Mouse (Mus musculus) MN1 (cell line): Measurements from ENCODE around the gene Rsg1.

Experiments
- DNase-seq: peaks from one replicate; pipeline ENCODE4 v3.0.0-alpha.2; 2016; ENCODE audit warnings: low spot score

Rsg1 gene

DNA sequence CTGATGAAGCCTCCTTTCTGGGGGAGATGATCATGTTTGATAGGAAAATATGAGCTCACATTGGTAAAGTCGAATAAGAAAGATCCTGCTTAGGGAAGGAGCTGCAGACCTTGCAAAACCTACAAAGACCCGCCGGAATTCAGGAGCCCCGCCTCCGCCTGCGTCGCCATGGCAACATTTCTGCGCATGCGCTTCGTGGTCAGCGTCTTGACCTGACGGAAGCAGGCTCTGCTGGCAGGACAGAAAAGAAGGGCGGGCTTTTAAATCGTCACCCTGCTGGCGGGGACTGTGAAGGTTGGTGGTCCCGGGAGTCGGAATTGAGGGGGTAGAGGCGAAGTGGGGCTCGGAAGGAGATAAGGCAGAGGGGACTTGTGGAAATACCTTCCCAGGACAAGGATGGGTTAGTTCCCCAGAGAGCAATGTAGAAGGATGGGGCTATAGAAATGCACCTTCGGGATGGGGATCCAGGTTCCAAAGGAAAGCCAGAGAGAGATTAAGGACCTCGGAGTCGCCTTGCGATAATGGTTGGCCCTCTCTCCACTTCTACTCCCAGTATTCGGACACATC is at the start of gene Rsg1:
Gene Rsg1 (plus strand): TSS at position 187 of the 567 bp plus-strand sequence.
- DNase-seq, result peak; percentile 96

DNA sequence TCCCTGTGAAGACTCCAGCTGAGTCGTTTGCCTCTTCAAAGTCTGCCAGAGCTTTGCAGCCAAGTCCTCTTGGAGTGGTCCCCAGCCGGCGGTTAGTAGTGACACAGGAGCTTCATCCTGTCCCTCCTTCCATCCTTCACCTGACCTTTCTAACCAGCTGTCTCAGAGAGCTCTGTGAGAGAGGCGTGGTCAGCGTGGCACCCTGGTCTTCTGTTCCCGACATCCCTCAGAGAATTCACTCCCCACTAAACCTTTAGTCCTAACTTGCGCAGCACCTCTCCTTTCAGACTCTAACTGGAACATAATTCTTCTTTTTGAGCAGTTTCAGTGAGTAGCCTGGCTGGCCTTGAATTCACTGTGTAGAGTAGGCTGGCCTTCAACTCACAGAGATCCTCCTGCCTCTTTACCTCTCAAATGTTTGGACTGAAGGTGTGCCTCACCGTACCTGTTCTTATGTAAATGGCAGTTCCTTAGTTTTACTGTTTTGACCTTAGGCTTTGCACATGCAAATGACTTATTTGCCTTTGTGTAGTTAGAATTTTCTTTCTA is 47.9 kb upstream of the Rsg1 start:
- no peak for DNase-seq

DNA sequence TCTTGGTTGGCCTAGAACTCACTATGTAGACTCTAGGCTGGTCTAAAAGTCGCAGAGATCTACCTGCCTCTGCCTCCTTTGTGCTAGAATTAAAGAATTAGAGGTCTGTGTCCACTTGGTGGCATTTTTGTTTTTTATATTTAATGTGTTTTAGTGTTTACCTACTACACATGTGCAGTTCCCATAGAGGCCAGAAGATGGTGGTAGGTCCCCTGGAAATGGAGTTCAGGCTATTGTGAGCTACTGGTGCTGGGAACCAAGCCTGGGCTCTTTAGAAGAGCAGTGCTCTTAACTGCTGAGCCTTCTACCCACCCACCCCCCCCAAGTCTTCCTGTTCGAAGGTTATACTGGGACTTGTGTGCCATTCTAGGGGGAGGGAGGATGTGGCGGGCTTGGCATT is 46.6 kb upstream of the Rsg1 start:
- DNase-seq, result no peak

DNA sequence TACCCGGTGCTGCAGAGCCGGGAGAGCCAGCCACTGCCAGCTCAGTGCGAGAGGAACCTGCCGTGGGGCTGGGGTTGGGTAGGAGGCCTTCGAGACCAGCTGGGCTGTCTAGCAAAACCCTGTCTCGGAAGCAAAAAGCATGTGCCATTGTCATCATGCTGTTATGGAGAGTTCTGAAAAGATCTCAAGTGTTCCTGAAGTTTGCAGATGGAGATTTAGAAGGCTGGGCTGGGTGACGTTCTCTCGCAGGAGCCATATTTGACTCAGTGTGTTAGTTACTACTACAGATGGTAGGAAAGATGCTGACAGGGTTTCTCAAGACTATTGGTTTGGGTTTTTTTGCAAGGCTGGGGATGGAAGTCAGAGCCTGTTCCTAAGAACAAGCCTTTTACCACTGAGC is 41.6 kb upstream of the Rsg1 start:
- no peak for DNase-seq

DNA sequence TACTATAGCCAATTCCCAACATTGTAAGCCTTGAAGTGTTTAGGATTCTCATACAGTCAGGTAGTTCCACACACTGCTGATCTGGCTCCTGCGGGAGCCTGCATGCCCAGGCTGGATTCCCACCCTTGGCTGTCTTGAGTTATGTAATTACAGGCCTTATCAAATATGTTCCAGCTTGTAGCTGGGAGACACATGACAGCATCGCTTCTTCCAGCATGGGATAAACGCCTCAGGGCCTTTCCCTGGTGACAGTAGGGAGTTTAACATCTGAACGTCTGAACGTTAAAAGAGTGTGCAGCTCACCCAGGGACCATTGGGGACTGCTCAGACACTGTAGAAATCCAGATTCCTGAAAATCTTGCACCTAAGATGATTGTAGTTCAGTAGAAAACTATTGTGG is 38.0 kb upstream of the Rsg1 start:
- no peak for DNase-seq

DNA sequence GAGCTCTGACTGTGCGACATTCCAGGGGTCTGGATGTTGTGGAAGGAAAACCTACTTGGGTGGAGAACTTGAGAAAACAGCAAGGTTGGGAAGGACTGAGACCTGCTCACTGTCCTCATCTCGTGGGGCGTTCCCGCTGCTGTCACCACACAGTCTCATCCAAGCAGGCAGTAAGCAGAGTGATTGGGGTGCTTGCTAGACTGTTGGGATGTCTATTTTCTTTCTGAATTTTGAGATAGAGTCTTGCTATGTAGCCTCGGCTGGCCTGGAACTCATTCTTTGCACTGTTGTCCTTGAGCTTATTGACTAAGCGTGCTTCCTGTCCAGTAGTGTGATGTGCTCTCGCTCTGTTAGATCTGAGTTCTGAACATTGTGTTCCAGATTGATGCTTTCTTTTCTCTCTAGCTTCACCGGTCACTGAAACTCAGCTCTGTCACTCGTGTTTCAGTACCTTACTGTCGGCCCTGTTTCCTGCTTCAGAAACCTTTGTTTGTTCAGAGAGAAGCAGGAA is 37.4 kb upstream of the Rsg1 start:
- no peak for DNase-seq

DNA sequence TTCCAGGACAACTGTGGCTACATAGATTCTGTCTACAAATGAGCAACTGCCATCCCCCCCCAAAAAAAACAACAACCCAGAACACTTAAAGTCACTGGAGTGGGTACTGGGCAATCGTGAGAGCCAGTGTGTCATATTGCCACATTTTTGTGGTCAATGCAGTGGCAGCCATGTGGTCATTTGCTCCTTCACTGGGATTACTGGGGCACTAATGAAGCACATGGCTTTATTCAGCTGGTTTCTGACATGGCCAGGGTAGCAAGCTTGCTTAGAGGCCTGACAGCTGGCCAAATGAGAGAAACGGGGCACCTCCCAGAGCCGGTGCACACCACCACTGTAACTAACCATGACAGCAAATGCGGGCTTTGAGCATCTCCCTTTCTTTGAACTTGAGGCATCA is 35.3 kb upstream of the Rsg1 start:
- peak; percentile 63 for DNase-seq

DNA sequence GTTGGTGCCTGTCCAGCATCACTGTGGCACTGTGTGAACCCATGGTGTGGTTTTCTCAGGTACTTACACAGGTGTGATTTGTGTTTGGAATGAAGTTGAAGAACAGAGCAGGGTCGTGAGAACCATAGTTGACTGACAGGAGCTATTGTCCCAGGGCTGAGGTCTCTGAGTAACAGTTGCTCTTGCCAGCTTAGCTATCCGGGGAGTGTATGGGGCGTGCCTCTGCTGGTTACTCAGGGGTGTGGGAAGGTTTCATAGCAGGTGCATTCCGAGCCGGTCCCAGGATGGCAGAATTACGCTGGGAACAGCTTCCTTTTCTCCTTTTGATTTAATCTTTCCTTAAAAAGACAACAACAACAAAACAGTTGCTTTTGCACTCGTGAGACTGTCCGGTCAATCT is 32.9 kb upstream of the Rsg1 start:
- no peak for DNase-seq

DNA sequence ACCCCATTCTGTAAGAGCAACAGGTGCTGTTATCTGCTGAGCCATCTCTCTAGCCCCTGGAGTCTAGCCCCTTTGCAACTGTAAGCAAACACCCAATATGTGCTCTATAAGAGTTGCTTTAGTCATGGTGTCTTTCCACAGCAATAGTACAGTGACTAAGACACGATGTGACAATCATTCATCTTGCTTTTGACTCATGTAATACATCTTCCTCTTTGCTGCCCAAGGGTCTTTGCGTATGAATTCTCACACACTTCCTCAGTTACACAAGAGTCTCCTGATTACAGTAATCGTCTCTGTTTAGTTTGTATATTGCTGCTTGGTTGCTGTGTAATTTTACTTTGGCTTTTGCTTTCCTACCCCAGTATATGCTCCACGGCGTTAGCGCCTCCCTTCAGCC is 31.8 kb upstream of the Rsg1 start:
- DNase-seq, result no peak

DNA sequence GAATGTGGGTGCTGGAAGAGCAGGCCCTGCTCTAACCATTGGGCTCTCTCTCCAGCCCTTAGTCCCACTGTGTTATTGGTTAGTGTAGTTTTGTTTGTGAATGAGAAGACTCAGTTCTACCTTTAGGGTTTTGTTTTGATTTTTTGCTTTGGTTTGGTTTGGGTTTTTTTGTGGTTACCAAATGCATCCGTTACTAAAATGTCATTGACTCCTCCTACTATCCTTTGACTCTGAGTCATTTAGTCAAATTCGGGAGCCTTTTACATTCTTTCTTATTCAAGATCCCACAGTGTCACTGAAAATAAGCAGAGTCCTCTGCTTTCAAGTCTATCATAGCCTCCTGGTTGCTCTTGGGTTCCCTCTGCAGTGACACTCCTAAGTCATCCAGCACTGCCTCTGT is 29.8 kb upstream of the Rsg1 start:
- DNase-seq, result no peak

DNA sequence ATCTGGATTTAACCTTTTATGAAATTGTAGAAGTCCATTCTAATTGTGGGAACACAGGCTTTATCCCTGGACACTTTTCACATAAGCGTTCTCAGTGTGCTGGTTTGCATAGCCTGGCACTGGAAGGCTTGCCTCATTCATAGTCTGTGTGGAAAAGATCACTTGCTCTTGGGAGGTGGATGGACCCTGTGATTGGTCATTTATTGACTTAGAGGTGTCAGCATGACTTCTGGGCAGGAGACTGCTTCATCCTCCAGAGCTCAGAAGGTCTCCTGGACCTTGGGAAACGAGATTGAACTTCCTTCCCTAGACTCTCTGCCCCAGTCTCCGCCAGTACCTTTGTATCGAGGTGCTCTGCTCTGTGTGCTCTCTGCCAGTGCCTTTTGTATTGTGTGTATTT is 29.3 kb upstream of the Rsg1 start:
- DNase-seq, result no peak

DNA sequence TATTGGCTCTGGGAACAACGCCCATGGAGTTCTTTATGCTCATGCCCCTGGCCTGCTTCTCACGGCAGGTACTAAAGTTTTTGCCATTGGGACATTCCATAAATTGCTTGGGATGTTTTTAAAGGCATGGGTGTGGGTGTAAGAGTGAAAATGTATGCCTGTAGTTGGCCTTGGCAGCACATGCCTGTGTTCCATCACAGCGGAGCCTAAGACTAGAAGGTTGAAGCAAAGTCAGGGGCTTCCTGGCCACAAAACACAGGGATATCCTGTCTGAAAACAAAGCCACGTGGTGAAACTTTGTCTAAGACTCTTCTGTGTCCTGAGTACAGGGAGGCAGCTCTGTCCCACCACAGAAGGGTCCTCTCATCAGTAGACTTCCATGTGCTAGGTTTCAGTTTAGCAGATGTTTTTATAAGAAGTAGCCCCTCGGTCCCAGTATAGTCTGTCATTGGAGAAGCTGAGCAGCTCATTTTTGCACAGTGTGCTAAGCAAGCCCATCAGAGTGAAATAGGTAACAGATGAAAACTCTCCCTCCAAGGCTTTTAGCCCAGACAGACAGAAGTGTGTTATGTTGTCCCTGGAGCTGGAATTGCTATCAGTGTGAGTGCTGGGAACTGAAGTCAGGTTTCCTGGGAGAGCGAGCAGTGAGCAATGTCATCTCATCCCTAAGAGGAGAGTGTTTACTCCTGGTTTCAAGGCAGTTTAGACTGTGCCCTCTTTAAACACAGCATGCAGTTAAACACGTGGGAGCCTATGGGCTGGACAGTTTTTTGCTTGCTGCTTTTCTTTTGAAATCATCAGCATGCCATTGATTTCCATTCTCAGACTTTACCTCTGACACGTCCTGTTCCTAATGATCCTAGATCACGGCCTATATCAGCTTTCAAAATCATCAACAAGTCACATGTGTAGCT is 26.6 kb upstream of the Rsg1 start:
- no peak for DNase-seq

DNA sequence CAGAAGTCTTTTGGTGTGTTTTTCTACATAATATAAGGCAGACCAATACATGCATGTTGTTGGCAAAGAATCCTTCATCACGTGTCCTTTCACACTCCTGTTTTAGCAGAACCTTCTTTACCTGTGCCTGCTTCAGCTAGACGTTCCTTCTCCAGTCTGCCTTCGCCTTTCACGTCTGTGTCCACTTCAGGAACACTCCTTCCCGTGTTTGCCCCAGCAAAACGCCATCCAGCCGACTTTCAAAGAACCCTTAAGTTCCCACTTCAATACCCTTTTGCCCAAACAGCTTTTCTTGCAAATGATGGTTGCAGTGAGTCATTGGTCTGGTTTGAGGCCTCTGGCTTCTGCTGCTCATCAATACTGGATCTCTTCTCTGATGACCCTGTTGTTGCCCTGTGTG is 22.5 kb upstream of the Rsg1 start:
- no peak for DNase-seq

DNA sequence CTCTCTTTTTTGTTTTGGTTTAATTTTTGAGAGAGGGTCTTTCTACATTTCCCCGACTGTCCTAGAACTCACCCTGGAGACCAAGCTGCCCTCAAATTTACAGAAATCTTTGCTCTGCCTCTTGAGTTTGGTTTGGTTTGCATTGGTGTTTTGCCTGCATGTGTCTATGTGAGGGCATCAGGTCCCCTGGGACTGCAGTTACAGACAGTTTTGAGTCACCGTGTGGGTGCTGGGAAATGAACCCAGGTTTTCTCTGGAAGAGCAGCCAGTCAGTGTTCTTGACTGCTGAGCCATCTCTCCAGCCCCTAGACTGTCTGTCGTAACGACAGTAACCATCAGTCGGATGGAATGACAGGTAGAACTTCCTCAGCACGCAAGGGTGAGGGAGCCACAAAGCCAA is 19.2 kb upstream of the Rsg1 start:
- DNase-seq, result no peak

DNA sequence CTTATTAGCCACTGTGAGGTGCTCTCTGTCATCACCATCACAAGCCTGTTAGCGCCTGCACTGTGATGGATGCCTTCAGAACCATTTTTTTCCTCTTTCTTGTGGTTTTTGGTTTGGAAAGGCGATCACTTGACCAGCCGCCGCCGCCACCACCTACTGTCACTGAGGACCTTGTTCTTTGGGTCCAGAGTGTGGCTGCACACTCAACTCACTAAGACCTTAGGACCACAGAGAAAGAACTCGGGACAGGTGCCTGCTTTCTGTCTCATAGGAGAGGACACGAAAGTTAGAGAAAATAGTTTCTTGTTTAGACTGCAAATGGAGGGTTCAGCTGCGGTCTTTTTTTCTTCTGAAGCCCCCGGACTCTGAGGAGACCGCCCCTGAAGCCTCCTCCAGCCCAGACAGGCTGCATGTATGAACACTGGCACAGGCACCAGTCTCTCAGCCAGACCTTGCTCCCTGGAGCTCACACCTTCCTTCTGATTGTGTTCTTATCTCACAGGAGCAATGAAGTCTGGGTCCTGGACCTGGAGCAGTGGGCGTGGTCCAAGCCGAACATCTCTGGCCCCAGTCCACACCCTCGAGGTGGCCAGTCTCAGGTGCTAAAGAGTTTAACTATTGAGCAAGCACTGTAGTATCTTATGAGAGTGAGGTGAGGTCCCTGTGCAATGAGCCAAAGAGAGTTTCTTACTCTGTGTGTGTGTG is 16.6 kb upstream of the Rsg1 start:
- DNase-seq, result no peak

DNA sequence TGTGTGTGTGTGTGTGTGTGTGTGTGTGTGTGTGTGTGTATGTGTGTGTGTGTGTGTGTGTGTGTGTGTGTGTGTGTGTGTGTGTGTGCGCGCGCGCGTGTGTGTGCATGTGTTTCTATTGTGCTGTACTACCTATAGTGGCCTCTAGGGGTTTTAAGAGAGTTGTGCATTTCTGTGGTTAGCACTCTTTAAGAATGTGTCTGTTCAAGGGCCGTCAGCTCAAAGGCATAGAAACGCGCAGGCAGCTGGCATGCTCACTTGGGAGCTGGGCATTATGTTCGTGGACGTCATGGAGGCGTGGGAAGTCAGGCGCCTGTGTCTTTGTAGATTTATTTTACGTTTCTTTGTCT is 16.1 kb upstream of the Rsg1 start:
- no peak for DNase-seq

DNA sequence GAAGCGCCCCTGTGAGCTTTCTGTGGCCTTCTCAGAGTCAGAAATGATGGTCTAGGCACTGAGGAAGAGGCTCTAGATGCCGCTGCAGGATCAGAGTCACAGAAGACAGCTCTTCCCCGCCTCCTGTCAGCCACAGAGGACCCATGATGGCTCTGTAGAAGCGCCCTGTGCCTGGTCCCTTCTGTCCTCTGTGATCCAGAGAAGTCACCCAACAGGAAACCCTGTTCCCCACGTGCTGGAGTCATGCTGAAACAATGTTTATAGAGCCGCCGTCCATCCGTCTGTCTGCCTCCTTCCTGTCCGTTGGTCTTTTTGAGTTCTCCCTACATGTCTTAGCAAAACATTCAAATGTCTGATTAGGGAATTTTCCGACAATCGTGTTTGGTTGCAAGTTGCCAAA is 12.8 kb upstream of the Rsg1 start:
- no peak for DNase-seq

DNA sequence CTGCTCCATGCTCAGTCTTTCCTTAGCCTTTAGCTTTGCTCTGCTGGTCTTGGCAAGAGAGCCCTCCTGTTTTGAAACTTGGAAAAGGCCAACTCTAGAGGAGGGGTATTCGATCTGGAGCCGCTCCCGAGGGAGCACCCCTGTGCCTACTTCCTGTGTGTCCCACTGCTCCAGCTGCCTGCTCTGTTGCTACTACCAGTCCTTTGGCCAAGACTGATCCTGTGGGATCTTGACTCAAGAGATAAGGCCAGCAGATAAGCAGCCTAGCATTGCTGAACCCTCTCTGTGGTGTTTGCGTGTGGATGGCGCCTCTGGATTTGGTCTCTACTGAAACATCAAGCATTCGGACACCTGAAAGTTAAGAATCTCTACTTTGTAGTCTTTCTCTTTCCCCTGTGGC is 11.6 kb upstream of the Rsg1 start:
- DNase-seq, result no peak

DNA sequence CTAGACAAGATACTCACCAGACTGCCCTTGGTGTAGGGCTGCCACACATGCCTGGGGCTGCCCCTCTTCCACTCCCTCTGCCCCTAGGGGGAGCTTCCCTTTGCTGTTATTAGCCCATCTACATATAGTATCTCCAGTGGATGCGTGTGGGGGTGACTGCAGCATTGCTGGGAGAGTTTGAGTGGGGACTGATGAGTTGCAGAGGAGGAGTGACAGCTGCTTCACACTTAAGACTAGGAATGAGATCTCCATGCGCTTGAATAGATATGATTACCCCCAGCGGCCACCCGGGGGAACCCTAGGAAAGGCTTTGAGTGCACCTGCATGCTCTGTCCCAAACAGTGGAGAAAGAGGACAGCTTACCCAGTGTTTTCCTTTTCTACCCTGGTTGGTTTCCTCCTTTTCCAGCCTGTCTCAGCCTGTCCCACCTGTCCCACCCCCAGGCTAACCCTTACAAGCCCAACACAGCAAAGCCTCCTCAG is 9.1 kb upstream of the Rsg1 start:
- peak; percentile 45 for DNase-seq

DNA sequence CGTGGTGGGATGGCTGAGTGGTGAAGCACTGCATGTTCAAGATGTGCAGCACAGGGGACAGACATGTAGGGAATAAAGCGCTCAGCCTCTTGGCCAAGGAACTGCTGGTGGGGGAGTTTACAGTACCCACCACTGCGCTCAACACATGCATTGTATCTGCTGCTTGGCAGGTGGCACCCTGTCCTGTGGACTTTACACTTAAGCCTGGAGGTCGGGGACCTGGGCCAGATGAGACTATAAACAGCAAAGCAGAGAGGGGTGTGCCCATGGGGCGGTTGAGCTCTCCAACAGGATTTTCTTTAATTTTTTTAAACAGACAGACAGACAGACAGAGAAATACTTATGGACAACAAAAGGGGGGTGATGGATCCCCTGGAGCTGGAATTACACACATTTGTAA is 6.7 kb upstream of the Rsg1 start:
- no peak for DNase-seq

DNA sequence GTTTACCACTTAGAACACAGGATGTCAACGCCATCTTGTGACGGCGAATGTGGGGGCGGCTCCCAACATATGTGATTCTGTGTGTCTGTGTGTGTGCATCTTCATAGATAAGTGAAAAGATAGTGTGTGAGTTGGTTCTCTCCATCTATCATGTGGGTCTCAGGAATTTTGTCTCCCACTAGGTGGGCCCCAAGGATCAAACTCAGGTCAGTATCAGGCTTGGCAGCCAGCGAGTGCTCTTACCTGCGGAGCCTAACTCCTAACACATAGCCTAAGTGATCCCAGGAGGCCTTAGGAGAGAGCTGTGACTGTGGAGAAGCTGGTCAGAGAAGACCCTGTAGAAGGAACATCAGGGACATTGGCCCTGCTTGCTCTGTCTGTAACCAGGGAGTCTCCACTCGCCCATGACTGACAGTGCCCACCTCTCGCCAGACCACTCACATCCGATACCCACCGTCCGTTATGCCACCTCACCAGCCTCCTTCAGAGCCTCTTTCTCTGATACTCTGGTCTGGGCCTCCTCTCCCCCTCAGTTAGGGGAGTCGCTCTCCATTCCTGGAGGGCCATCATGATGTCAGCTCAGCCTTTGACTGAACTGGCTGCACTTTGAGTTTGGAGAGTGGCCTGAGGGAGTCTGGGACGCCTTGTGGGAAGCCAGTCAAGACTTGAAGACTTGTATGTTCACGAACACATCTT is 3.1 kb upstream of the Rsg1 start:
- DNase-seq, result no peak

DNA sequence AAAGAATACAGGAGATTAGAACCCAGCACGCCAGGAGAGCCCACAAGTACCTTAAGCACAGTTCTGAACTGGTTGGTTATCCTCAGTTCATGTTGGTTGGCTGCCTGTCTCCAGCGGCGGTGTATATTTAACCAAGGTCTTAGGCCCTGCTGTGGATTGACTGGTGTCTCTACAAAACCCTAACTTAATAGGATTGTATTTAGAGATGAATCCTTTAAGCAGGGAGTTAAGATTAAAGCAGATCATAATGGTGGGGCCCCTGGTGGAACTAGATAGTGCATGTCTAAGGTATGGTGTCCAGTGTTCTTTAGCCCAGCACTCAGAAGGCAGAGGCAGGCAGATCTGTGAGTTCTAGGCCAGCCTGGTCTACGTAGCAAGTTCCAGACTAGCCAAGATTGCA is 2.1 kb upstream of the Rsg1 start:
- no peak for DNase-seq
